Mouse (Mus musculus): Measurements from ENCODE around the gene Ccng1. TPM values are rescaled to one million over a fixed set of nuclear protein-coding genes. Genes with fewer than 3 reads are reported as not detected.
"Not testable (repeated sequence)": the region's sequence is repeated elsewhere in the genome, so short reads cannot be mapped to it uniquely, and the experiment has no call there.

Ccng1 gene
- polyA plus RNA-seq, 1 experiment from 2014 or later: 43.1 TPM

GRCm38 (mm10) chr11:40713858-40714257, 41.3 kb downstream of the Ccng1 start:
- Histone ChIP-seq H3K4me3 (no peak overlapping the region), H3K9ac (no peak overlapping the region), H3K4me1 (no peaks in the 10 kb centered on the region), H3K36me3 (peaks cover 50% of the 10 kb centered on the region), H3K27ac (no peak overlapping the region), H3K4me2 (replicated peaks) (no peak overlapping the region), H3K27me3 (no peaks in the 10 kb centered on the region), H3K9me3 (replicated peaks) (no peaks in the 10 kb centered on the region)
- WGBS: 88% methylated on average over 8 of the region's 8 CpGs
- no peak for ATAC-seq (ENCODE audit: low FRiP score)

DNA sequence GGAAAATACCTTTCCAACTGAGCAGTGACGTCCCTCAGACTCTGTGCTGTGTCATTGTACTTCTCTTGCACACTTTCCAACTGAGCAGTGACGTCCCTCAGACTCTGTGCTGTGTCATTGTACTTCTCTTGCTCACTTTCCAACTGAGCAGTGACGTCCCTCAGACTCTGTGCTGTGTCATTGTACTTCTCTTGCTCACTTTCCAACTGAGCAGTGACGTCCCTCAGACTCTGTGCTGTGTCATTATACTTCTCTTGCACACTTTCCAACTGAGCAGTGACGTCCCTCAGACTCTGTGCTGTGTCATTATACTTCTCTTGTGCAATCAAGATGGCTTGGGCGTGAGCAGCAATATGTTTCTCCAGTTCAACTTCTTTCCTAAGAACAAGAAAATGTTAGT, 45.2 kb downstream of the Ccng1 start:
- not testable (repeated sequence) for H3K4me2 ChIP-seq (replicated peaks); H3K4me3 ChIP-seq; H3K27me3 ChIP-seq; H3K9ac ChIP-seq; H3K27ac ChIP-seq; H3K9me3 ChIP-seq (replicated peaks); H3K4me1 ChIP-seq; ATAC-seq (ENCODE audit: low FRiP score)
- H3K36me3 ChIP-seq: peaks cover 38% of the 10 kb centered on the region
- 92% methylated on average over 6 of the region's 6 CpGs for WGBS

Other genes with a start within 250 kb of the Ccng1 start
- 77.3 and 79.3 TPM in 2 replicates for gene Mat2b, start 60.1 kb downstream of the Ccng1 start, polyA plus RNA-seq (2016; fragmentation: Nextera tagmentation; extraction: Ambion mirVana)
- 34.3 and 36.9 TPM in 2 replicates for gene Hmmr, start 21.9 kb downstream of the Ccng1 start, polyA plus RNA-seq (2016; fragmentation: Nextera tagmentation; extraction: Ambion mirVana)
- gene Nudcd2, start 21.6 kb downstream of the Ccng1 start, polyA plus RNA-seq (2016; fragmentation: Nextera tagmentation; extraction: Ambion mirVana): 126 and 128 TPM in 2 replicates